Mouse (Mus musculus) c-Kit-positive CD71-positive TER-119-negative erythroid progenitor cells, embryonic 14.5 days (primary cell): ENCODE measurements at regions not wholly inside any gene's neighbourhood (a gene's known extent, or its start where the extent isn't known, plus 50 kb on each side); places are given as distances from the start of the nearest gene placed in this dataset.

Source experiments
- DNase-seq: peaks from one replicate; pipeline ENCODE4 v3.0.0-alpha.2; 2013; ENCODE audit warnings: low read depth

DNA sequence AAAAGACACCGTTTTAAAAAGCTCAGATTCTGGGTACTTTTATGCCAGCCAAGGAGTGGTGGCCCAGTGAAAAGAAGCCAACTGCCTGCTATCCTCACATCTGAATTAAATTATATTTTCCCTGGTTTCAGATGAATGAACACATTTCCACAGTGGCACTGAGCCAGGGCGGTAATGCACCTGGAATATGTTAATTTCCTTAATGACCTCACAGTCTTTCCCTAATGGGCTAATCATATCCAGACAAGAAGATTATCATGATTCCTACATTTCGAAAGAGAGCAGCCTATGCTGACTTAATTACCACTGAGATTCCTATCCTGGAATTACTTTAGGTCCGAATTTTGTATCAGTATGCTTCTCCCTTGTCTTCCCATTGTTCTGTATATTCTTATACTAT lies 454.3 kb upstream of the Intu start:
- no peak for DNase-seq

DNA sequence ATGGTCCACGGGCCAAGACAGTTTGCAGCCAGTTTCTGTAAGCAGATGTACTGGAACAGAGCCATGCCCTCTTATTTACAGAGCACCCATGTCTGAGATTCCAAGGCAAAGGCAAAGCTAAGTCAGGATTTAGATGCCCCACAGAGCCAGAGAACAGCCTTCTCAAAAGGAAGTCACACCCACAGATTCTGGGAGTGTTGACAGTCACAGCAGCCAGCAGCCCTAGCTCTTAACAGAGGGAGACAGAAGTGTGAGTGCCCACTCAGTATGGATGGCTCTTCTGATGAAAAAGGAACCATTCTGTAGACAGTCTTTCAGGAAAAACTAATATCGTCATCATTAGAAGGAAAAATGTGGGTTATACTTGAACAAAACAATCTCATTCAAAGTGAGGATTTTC lies 446.0 kb upstream of the Intu start:
- no peak for DNase-seq

- DNase-seq, result no peak
These were observed 439.2 kb upstream of the Intu start for GRCm38 (mm10) chr3:40091773-40092343.

- DNase-seq, result no peak
These were observed 438.2 kb upstream of the Intu start for GRCm38 (mm10) chr3:40092765-40093368.

DNA sequence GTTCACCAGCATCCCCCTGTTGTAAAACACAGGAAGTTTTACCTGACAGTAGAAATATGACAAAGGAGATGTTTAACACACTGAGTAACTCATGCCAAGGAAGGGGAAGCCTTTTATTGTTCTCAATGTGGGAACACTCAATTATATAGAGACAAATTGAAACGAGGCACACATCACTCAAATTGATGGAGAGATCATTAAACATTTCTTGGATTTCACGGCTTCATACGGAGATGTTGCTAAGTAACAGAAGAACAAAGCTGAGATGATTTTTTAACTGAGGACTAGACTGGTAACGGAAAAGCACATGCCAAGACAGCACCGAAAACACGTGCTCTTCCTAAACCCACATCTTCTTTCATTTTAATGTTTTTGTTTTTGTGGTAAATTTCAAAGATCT lies 437.0 kb upstream of the Intu start:
- no peak for DNase-seq

DNA sequence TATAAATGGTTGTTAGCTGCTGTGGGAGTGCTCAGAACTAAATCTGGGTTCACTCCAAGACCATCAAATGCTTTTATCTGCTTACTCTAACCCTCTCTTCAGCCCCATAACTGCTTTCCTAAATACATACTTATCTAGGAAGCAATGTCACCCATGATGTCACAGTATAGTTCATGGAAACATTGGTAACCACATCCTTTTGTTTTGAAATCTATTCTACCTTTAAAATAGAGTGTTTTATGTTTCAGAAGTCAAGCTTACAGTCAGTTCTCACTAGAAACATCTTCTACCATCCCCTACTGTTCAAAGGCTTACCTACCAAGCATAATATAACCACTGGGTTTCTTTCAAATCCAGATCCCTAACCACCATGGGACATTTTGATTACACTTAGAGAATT lies 436.4 kb upstream of the Intu start:
- DNase-seq, result no peak

- DNase-seq, result no peak
These were observed 428.4 kb upstream of the Intu start for GRCm38 (mm10) chr3:40102698-40103097.

DNA sequence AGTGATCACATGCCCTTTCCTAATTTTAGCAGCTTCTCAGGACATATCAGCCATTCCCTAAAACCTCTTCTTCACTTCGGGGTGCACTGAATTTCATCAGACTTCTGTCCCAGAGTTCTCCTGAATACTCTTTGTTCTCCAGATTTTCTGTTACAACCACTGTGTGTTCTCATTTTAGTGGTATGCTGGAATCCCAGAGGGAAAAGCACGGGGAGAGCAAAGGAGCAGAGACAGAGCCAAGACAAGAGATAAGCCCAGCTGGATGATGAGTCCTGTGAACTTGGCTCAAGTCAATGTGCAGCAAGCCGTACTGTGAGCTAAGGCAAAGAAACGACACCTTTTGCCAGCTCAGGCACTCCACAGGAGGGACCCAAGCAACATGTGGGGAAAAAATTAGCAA lies 416.3 kb upstream of the Intu start:
- DNase-seq, result no peak

- no peak for DNase-seq
These were observed 412.5 kb upstream of the Intu start for GRCm38 (mm10) chr3:40118551-40118950.

- no peak for DNase-seq
These were observed 411.6 kb upstream of the Intu start for GRCm38 (mm10) chr3:40119462-40119861.

DNA sequence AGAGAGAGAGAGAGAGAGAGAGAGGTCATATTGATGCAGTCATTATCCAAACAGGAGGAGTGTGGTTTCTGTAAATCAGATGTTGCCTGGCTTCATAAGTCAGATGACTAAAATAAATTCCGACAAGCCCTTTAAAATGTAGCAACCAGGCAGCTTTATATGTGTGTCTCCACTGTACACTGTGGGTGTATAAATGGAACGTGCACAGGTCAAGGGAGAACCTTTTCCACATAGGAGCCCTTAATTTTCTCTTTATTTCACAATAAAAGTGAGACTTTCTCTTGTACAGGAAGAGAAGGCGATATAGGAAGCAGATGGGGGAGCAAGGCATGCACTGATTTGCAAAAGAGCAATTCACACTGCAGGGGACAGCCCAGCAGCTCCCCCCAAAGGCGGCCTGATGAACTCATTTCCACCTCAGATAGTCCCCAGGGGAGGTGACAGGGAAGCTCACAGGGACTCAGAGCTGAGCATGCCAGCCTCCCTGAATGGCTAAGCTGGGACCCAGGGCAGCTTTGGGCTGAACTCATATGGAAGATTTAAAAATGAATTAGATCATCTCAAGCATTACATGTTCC lies 410.7 kb upstream of the Intu start:
- no peak for DNase-seq

- DNase-seq, result no peak
These were observed 407.4 kb upstream of the Intu start for GRCm38 (mm10) chr3:40123558-40124236.

GRCm38 (mm10) chr3:40126903-40127302 lies 404.2 kb upstream of the Intu start:
- no peak for DNase-seq

- DNase-seq, result no peak
These were observed 400.1 kb upstream of the Intu start for GRCm38 (mm10) chr3:40130858-40131584.

DNA sequence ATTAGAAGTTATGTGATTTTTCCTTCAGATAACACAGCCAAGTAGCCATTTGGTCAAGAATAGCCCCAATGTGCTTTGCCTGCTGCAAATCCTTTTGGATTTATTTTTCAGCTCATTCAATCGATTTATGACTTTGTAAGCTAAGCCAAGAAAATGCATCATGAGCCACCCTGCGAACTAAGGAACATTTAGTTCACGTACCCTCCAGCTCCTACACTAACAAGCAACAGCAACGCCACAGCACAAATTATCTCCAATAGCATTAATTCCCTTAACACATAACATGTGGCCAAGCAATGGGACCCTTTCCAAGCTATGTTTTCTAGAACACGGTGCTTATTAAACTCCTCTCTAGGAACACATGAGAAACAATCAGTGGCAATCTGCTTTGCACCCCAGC lies 392.4 kb upstream of the Intu start:
- no peak for DNase-seq

- no peak for DNase-seq
These were observed 388.9 kb upstream of the Intu start for GRCm38 (mm10) chr3:40142229-40142628.

- DNase-seq, result no peak
These were observed 372.5 kb upstream of the Intu start for GRCm38 (mm10) chr3:40158631-40159030.

DNA sequence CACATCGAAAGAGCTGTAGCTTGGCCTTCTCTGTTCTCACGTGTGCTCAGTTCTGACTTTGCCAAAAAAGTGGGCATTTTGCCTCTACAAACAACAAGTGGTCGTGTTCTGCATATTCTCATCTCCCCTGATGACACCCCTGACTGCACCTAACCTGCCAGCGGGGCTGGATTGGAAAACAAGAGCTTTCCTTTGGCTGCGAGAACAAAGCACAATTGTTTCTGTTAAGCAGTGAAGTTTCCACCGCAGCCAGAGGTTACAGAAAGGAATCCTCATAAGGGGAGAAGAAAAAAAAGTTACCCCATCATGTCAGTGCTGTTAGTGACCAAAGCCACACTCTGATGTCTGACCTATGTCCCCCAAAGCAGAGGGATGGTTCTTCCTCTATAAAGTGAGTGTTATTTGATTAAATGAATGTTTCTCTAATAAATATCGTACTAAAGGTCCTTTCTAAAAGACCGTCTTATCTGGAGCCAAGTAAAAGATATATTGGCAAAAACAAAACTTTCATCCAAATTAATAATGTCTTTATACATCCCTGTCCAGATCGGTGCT lies 371.4 kb upstream of the Intu start:
- DNase-seq, result no peak

DNA sequence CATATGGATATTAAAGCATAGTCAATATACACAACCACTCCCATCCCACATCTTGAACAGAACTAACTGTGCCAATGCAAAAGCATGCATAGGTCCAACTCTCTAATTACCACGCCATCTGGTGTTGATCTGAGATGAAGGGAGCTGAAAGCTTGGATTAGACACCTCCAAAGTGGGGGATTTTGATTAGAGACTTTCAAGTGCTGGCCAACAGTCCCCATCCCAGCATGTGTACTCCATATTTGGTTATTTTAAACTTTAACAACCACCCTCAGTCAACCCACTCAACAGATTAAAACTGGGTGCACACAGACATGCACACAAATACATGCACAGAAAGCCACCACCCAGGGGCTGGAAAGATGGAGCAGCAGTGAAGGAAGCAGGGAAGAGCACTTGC lies 366.9 kb upstream of the Intu start:
- no peak for DNase-seq

- DNase-seq, result no peak
These were observed 363.0 kb upstream of the Intu start for GRCm38 (mm10) chr3:40167970-40168626.

GRCm38 (mm10) chr3:40169590-40169989 lies 361.5 kb upstream of the Intu start:
- no peak for DNase-seq
